Mouse (Mus musculus) testis, postnatal 10 days (tissue): Measurements from ENCODE around the gene H2afx.
"Not testable (repeated sequence)": the region's sequence is repeated elsewhere in the genome, so short reads cannot be mapped to it uniquely, and the experiment has no call there.

Source experiments
- DNase-seq: peaks from one replicate; pipeline ENCODE4 v3.0.0; 2021; ENCODE audit warnings: low spot score

Gene H2afx

DNA sequence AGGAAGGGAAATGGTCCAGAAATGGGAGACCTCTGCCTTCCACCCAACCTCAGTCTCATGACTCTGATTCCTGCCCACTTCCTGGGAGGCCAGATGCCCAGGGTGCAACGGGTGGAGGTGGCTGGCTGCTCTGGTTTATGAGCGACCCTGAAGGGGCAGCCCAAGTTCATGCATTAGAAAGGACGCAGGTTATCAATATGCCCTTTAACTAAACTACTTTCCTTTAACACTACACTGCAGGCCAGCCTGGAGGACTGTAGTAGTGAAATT lies 15.7 kb upstream of the H2afx start:
- no peak for DNase-seq

DNA sequence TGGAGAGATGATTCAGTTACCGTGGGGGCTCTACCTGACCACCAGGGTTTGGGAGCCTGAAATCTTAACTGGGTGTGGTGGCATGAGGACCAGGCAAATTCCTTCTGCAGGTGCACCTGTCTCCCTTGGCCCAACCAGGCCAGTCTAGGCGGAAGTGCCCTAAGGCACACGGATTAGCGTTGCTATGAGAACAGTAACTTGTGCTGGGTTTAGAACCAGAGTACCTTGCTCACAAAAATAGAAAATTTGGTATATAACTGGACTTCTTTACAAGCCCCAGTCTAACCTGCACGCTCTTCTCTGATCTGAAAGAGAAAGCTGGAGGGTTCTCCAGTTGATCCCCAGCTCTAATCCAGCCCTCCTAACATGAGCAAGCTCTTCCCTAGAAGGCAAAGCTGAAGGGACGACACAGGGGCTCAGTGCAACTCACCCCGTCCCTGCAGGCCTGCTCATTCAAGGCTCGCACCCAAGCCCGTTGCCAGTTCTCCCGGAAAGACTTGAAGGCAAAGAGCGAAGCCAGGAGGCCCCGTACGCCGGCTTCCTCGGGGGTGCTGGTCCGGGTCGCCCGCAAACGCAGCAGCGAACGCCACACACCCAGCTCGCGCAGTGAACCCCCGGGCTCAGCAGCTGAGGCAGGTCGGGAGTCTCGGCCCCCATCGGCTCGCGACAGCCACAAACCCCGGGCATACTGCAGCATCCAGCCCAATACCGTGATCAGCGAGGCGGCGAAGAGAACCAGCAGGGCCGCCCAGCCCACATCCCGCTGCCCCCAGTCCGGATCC lies 15.2 kb upstream of the H2afx start:
- peak; percentile 61 for DNase-seq

DNA sequence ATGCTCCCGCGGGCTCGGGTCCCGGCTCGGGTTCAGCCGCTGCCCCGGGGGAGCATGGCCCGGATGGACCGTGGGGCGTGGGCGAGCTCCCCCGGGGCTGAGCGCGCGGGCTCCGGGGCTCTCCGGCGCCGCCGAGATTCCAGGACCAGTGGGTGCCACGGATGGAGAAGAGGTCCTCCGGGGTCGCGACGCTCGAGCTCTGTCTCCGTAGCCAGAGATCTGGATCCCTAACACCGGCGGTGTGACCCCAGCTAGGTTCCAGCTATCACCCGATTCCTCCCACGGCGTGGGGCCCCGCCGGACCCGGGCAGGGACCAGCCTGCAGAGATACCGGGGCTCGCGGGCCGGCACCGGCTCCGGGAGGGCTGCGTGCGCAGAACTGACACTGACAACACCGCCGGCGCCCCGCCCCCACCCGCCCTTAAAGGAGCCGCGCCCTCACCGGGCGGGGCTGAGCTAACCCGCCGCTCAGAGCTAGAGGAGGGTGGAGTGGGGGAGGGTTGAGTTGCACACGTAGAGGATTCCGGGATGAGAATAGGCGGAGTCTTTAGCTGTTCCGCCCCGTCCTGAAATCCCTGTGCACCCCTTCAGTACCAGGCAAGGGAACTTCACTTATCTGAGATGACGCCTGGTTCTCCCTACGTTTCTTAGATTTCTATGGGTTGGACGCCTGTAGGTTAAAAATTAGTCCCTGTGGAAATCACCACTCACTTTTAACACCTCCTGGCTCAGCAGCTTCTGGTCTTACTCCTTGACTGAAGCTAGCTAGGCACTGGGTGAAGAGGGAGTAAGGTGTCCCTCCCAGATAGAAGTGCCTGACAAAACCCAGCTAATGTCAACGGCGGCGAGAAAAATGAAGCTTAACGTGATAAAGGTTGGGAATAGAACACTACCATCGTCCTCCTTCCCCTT lies 14.4 kb upstream of the H2afx start, which contains the start of gene C2cd2l:
Gene C2cd2l (minus strand): TSS at position 399 of the 912 bp plus-strand sequence.
- peak; percentile 89 for DNase-seq

DNA sequence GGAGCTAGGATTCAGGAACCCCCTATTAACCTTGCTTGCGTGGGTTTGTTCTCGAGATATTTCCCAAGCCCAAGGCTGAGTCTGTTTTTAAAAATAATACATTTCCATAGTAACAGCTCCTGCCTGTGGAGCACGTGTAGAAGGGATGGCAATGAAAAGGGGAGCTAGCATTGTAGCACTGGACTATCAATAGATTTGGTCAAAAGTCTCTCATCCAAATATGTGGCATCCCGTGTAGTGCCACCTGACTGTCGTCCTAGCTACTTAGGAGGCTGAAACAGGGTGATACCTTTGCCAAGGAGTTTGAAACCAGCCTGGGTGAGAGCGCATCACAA lies 13.7 kb upstream of the H2afx start:
- DNase-seq, result no peak

DNA sequence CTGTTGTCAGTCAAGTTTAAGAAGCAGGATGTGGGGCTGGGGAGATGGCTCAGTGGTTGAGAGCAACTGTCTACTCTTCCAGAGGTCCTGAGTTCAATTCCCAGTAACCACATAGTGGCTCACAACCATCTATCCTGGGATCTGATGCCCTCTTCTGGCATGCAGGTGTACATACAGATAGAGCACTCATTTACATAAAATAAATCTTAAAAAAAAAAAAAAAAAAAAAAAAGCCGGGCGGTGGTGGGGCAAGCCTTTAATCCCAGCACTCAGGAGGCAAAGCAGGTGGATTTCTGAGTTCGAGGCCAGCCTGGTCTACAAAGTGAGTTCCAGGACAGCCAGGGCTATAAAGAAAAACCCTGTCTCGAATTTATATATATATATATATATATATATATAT lies 10.8 kb upstream of the H2afx start:
- not testable (repeated sequence) for DNase-seq

DNA sequence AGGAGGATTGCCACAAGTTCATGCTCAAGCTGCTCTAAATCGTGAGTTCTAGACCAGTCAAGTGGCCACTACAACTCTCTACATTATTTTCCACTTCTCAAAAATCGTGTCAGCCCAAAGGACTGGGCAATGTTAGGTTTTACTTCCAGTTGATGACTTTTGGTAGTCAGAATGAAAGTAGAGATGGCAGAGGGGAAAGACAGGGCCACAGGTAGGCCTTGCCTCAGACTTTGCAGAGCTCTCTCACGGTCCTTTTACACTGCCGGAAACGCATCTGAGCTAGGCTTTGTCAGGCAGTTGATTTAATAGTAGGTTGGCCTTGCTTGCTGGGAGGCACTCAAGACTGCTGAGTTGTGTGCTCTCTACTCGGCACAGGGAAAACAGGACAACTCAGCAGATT lies 10.3 kb upstream of the H2afx start:
- DNase-seq, result no peak

DNA sequence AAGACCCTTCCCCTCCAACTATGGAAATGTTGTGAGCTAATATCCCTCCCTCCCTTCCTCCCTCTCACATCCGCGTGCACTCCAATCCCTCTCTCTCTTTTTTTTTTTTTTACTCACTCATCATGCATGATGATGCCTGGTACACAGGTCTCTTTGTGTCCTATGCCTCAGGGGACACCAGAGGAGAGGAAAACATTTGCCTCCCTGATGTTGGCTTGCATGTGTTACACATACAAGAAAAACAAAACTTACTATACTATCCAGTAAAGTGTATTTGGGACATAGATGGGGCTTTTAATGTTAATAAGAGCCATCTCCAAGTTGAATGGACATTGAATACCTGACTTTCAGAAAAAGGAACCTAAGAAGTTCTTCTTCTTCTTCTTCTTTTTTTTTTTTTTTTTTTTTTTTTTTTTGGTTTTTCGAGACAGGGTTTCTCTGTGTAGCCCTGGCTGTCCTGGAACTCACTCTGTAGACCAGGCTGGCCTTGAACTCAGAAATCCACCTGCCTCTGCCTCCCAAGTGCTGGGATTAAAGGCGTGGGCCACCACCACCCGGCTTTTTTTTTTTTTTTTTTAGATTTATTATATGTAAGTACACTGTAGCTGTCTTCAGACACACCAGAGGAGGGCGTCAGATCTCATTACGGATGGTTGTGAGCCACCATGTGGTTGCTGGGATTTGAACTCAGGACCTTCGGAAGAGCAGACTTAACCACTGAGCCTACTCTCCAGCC lies 9.3 kb upstream of the H2afx start:
- not testable (repeated sequence) for DNase-seq

DNA sequence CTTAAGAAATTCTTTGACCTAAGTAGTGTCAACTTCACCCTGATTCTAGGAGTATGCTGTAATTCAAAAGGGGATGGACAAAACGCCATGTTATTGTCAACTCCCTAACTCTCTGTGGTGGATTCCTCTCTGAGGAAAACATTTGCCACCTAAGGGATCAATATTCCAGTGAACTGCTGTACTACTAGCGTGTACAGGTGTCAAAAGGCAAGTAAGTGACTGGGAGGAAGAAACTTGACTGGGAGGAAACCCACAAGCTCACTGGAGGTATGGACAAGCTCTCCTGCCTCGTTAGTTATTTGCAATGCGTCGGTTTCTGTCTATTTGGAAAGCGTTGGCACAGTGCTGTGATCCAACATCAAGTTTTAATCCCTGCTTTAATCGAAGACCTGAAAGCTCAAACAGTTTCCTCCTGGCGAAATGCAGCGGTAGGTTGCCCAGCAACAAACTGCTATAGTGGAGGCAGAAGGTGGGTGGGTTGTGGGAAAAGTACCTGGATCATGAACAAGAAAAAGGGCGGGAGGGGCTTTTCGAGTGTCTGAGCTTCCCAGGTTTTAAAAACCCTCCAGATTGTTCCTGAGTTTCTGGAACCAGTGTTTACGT lies 8.6 kb upstream of the H2afx start, which contains the start of gene Dpagt1:
Gene Dpagt1 (plus strand): TSS at position 252 of the 603 bp plus-strand sequence.
- DNase-seq, result no peak

DNA sequence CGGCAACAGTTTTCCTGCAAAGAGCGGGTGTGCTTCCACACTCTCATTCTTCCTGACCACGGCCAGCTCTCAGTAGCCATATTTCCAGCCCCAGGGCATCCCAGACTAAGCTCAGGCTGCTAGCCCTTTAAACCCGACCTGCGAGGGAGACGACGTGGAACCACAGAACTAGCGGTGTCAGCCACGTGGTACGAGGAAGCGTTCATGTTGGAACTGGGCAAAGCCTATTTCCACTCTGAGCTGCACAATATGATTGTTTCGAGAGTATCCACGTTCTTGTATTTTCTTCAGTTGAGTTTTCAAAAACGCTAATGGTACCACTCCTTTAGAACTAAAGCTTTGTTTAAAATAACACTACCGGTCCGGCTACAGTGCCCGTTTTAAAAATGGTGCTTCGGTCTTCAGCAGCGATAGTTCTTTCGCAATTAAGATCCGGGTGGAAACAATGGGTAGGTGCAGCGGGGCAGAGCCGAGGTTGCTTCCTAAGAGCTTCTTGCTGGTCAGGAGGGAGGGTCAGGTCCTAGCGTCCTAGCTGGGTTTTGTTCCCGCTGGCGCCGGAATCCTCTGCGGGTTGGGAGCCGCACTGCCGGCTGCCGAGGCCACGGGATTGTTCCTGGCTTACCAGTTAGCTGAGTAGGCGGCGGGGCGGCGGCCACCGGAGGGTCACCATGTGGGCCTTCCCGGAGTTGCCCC lies 8.0 kb upstream of the H2afx start:
- DNase-seq, result peak; percentile 77

DNA sequence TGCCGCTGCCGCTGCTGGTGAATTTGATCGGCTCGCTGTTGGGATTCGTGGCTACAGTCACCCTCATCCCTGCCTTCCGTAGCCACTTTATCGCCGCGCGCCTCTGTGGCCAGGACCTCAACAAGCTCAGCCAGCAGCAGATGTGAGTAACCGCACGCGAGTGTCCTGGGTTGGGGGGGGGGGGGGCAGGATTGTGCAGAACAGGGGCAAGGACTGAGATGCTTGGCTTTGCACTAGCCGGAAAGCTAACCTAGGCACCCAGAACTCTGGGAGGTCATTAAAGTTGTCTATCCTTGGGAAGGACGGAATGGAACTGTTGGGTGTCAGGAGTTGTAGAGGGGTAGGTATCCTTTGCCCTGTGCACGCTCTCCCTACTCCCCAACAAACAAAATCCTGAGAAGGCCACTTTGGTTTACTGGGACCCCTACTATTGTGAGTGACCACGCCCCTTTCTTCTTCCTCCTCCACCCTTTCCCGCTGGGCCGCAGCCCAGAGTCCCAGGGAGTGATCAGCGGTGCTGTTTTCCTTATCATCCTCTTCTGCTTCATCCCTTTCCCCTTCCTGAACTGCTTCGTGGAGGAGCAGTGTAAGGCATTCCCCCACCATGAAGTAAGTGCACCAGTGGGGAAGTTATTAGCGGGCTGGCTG lies 7.3 kb upstream of the H2afx start:
- no peak for DNase-seq

DNA sequence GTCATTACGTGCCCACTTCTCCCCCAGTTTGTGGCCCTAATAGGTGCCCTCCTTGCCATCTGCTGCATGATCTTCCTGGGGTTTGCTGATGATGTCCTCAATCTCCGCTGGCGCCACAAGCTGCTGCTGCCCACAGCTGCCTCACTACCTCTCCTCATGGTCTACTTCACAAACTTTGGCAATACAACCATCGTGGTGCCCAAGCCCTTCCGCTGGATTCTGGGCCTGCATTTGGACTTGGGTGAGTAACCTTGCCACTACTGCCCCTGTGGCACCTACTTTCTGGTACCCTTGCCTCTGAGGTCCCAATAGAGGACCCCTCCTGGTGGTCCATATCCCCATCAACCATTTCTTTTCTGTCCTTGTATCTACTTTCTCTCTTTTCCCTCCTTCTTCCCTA lies 6.6 kb upstream of the H2afx start:
- no peak for DNase-seq

DNA sequence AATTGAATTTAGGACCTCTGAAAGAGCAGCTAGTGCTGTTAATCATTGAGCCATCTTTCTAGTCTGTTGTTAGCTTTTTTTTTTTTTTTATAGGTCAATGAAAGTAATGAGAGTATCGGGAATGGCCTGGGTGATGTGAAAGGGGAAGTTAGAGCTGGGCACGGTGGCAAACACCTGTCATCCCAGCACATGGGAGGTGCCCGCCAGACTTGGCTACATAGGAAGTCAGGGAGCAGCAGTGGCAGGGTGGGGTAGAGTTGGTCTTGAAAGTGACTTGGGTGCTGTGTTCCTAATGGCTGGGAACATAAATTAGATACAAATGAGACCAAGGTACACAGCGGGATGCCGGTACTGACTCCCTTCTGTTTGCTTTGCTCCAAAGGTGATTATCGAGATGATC lies 3.8 kb upstream of the H2afx start:
- no peak for DNase-seq

DNA sequence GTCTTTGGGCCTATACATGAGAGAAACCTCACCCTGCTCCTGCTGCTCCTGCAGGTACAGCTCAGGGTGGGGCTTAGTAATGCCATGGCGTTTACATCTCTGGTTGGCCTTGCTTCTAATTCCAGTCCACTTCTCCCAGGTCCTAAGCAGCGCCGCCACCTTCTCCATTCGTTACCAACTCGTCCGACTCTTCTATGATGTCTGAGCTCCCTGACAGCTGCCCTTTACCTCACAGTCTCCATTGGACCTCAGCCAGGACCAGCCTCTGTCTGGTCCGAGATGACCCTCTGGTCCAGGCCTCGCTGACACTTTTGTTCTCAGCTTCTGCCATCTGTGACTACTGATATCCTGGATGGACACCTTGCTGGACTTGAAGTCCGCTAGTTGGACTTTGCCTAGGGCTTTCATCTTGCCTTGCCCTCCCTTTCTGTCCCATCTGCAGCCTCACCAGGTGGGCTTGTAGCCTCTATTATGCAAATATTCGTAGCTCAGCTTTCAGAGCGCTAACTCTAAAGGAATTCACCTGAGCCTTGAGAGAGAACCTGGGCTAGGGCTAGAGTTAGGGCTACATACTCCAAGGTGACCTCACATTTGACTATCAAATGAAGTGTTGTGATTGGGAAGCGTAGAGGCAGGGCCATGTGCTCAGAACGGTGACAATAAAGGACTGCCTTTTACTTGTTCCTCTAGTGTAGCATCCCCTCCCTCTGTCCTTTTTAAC lies 1.4 kb upstream of the H2afx start:
- DNase-seq, result no peak

DNA sequence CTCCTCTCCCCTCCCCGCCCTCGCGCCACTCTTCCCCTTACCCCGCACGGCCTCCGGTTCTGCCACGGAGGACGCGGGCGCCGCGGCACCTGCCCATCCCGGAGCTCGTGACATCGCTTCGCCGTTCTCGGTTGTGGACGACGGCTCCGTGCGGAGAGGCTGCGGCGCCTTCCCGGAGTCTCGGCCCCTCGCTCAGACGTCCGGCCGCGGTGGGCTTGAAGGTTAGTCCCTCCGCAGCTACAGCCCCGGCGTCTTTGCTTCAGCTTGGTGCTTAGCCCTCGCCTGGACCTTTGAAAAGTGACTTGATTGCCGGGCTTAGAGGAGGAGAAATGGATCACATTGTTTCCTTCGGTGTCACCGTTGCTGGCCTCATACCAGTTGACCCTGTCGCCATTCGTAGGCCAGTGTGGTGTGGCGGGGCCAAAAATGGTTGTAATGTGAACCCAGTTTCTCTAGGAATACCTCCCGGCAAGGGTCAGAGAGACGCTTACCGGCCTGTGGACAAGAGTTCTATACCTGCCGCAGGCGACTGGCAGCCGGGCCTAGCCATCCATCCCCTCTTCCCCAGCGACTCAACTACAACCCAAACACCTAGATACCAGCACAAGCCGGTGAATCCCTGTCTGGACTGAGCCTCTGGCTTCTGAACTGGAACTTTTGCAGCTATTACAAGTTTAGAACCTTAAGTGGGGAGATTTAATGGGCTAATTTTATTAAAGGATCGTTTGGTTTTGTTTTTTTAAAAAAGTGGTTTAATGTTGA lies 1.0 kb downstream of the H2afx start:
- DNase-seq, result peak; percentile 74

DNA sequence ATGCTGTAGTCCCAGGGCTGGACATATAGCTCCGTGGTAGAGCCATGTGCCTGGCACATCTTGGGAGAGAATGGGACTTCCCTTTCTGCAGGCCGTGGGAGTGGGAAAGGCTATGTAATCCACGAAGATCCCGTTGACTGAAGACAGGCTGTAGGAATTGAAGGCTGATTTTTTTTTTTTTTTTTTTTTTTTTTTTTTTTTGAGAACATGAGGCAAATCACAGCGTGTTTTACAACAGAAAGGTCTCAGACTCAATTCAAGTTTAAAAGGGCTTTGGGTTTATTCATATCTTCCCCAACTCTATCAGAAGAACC lies 1.6 kb downstream of the H2afx start:
- no peak for DNase-seq

DNA sequence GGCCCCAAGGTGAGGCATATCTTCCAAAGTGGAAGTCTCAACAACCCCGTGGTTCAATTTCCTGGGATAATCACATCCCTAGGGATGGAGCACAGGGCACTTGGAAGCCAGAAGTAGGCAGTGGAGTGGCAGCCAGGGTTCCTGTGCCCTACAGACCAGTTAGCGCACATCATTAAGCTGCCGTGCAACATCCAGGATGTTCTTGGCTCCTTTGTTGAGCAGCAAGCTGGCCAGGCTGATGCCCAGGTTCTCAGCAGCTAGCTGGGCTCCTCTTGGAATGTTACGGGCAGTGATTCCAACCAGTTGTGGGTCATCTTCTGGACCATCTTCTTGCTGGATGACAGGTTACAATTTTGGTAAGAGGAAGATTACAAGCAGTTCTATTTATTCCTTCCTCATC lies 2.0 kb downstream of the H2afx start:
- not testable (repeated sequence) for DNase-seq

DNA sequence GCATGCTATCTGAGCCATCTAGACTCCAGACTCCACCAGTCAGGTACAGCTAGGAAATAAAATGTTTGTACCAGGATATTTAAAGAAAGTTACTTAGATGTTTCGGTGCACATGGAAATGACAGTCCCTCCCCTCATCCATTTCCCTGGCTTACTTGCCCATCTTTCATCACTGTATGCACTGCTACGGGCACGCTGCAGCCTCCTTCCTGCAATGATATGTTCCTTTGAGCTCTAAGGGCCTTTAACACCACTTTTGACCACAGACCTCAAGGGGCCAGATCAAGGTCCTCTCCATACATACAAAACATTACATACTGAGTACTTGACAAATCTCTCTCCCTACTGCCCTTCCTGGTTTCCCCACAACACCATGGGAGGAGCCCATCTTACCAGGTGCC lies 2.5 kb downstream of the H2afx start:
- DNase-seq, result no peak

DNA sequence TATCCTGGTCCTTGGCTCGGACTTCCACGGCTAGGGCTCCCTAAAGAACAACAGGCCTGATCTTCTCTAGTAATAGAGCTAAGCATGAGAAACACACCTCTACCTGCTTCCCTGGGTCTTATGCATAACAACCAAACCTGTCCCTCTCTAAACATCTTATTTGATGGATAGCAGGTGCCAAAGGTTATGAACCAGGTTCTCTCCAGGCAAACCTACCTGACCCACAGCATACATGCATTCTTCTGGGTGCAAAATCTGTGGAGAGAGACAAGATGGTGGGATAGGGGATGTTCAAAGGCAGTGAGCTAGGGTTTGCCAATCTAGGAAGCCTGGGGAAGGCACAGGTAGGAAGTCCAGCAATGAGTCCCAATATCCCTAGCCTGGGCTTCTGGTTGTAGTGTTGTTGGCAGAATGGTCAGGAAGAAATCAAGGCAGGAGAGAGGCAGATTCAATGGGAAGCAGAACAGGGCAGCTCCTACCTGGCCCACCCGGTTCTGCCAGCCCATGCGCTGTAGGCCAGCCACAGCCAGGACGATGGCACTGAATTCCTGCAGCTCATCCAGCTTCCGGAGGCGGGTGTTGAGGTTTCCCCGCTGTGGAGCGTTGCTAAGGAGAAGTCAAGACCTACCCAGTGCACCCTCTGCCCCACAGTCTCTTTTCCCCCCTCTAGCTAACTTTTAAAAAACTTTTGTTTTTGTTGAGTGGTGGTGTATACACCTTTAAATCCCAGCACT lies 3.1 kb downstream of the H2afx start:
- DNase-seq, result no peak

DNA sequence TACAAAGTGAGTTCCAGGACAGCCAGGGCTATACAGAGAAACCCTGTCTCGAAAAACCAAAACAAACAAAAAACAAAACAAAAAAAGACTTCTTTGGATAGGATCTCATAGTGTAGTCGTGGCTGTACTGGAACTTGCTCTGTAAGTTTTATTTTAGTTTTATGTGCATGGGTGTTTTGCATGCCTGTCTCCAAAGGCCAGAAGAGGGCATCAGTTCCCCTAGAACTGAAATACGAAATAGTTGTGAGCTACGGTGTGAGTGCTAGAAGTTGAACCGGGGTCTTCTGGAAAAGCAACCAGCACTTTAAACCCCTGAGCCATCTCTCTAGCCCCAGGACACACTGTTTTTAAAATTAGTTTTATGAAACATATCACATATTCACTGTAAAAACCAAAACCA lies 4.1 kb downstream of the H2afx start:
- DNase-seq, result no peak
